Mouse (Mus musculus): ENCODE data around the gene Kcnj11. TPM values are rescaled to one million over a fixed set of nuclear protein-coding genes. Genes with fewer than 3 reads are reported as not detected.

Kcnj11 gene
- polyA plus RNA-seq, 1 experiment from 2014 or later, result 0.31 TPM

DNA sequence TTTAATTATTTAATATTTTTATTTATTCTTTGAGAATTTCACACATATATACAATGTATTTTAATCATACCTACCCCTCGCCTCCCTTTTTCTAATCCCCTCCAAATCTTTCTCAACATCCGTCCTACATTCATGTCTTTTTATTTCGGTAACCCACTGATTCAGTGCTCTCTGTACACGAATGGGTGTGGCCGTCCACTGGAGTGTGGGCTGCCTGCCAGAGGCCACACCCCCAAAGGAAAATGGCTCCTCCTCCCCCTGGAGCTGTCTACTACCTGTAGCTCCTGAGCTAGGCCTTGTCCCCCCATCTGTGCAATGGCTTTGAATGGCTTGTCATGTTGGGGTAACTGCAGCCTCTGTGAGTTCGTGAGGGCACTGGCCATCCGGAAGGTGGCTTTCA is 23.7 kb downstream of the Kcnj11 start:
- peaks cover 15% of the 10 kb centered on the region for H3K36me3 ChIP-seq (ENCODE audit: control insufficient read depth, insufficient read depth, low read length)
- no peak for DNase-seq (ENCODE audit: low spot score)
- no peak for ATAC-seq (ENCODE audit: insufficient read depth, low FRiP score, low TSS enrichment)
- no peaks in the 10 kb centered on the region for H3K27me3 ChIP-seq (ENCODE audit: control insufficient read depth, insufficient read depth, low read length)
- no peak overlapping the region for H3K9ac ChIP-seq (ENCODE audit: low read length)
- 94% methylated on average over 7 of the region's 7 CpGs for WGBS
- no peak overlapping the region for H3K4me3 ChIP-seq (ENCODE audit: low read depth, low read length)
- H3K9me3 ChIP-seq (ENCODE audit: control insufficient read depth, low read length), result no peaks in the 10 kb centered on the region
- no peak overlapping the region for H3K27ac ChIP-seq (ENCODE audit: low read depth, low read length)
- H3K4me2 ChIP-seq (ENCODE audit: low read depth), result no peak overlapping the region
- H3K4me1 ChIP-seq (ENCODE audit: control insufficient read depth, insufficient read depth, low read length), result no peaks in the 10 kb centered on the region

DNA sequence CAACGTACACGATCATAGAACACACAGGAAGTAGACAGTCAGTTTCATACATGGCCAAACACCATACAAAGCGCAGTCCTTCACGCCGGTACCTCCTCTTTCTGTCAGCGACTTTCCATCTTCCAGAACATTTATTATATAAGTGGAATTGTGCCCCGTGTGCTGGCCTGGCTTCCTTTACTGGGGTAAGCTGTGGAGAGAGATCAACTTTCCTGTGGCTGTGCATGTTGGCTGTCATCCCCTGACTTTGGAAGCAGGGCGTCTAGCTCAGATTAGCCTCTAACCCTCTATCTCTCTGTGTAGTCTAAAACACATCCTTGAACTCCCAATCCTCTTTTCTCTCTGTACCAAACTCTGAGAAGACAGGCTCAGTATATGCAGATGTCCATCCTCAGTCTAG is 31.7 kb downstream of the Kcnj11 start:
- 96% methylated on average over 8 of the region's 8 CpGs for WGBS
- H3K9ac ChIP-seq (ENCODE audit: low read length), result no peak overlapping the region
- H3K27ac ChIP-seq (ENCODE audit: low read depth, low read length), result no peak overlapping the region
- no peak overlapping the region for H3K4me2 ChIP-seq (ENCODE audit: low read depth)
- DNase-seq (ENCODE audit: low spot score) (no peak), ATAC-seq (ENCODE audit: insufficient read depth, low FRiP score, low TSS enrichment) (no peak)
- H3K36me3 ChIP-seq (ENCODE audit: control insufficient read depth, insufficient read depth, low read length), result peaks cover 16% of the 10 kb centered on the region
- H3K9me3 ChIP-seq (ENCODE audit: control insufficient read depth, low read length), result no peaks in the 10 kb centered on the region
- H3K4me3 ChIP-seq (ENCODE audit: low read depth, low read length), result no peak overlapping the region
- no peaks in the 10 kb centered on the region for H3K4me1 ChIP-seq (ENCODE audit: control insufficient read depth, insufficient read depth, low read length)
- H3K27me3 ChIP-seq (ENCODE audit: control insufficient read depth, insufficient read depth, low read length), result no peaks in the 10 kb centered on the region

GRCm38 (mm10) chr7:46063296-46063695 is 37.3 kb downstream of the Kcnj11 start:
- Histone ChIP-seq H3K4me1 (ENCODE audit: control insufficient read depth, insufficient read depth, low read length) (no peaks in the 10 kb centered on the region), H3K9me3 (ENCODE audit: control insufficient read depth, low read length) (no peaks in the 10 kb centered on the region), H3K27ac (ENCODE audit: low read depth, low read length) (no peak overlapping the region), H3K36me3 (ENCODE audit: control insufficient read depth, insufficient read depth, low read length) (peaks cover 2% of the 10 kb centered on the region; the same call in 1 of the 2 replicates), H3K9ac (ENCODE audit: low read length) (no peak overlapping the region), H3K4me2 (ENCODE audit: low read depth) (no peak overlapping the region), H3K4me3 (ENCODE audit: low read depth, low read length) (no peak overlapping the region), H3K27me3 (ENCODE audit: control insufficient read depth, insufficient read depth, low read length) (no peaks in the 10 kb centered on the region)
- 97% methylated on average over 6 of the region's 6 CpGs for WGBS
- no peak for ATAC-seq (ENCODE audit: insufficient read depth, low FRiP score, low TSS enrichment)
- DNase-seq (ENCODE audit: low spot score), result no peak

DNA sequence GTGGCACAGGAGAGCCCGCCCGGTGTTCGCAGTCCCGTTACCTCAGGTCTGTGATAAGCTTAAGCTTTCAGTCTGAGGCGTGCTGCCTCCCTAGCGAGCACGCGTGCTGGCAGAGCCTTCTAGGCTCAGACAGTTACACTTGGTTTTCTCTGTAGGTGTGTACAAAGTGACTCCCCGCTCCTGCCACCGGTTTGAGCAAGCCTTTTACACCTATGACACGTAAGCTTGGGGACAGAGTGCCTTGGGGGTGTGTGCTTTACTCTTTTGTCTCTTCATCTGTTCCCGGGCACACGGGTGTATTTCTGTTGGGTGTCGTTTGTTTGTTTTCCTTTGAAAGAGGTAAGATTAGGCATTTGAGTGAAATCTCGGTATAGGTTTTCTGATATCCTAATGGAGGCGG is 39.0 kb downstream of the Kcnj11 start:
- no peak for ATAC-seq (ENCODE audit: insufficient read depth, low FRiP score, low TSS enrichment)
- Histone ChIP-seq H3K4me1 (ENCODE audit: control insufficient read depth, insufficient read depth, low read length) (no peaks in the 10 kb centered on the region), H3K9me3 (ENCODE audit: control insufficient read depth, low read length) (no peaks in the 10 kb centered on the region), H3K27ac (ENCODE audit: low read depth, low read length) (no peak overlapping the region), H3K9ac (ENCODE audit: low read length) (no peak overlapping the region), H3K27me3 (ENCODE audit: control insufficient read depth, insufficient read depth, low read length) (no peaks in the 10 kb centered on the region), H3K4me2 (ENCODE audit: low read depth) (no peak overlapping the region), H3K36me3 (ENCODE audit: control insufficient read depth, insufficient read depth, low read length) (peaks cover 7% of the 10 kb centered on the region; the same call in 1 of the 2 replicates), H3K4me3 (ENCODE audit: low read depth, low read length) (no peak overlapping the region)
- no peak for DNase-seq (ENCODE audit: low spot score)
- WGBS, result 93% methylated on average over 16 of the region's 16 CpGs

GRCm38 (mm10) chr7:46060688-46061087 is 39.9 kb downstream of the Kcnj11 start:
- 94% methylated on average over 8 of the region's 8 CpGs for WGBS
- no peak for ATAC-seq (ENCODE audit: insufficient read depth, low FRiP score, low TSS enrichment)

DNA sequence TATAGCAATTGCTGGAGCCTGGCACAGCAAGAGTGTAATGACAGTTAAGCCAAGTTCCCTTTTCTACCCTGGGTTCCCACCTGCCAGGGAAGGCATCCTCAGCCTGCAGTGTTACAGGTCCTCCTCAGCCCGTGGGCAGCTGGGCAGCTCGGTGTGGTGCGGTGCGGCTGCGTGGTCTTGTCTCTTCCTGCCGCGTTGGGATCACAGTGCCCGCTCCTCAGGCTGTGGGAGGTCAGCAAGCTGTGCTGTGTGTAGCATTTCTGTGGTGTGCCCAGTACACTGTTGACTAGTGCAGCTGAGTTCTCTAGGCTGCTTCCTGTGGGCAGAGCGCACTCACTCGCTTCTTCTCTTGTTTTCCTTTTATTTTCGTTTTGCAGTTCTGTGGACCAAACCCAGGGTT is 41.7 kb downstream of the Kcnj11 start:
- H3K4me3 ChIP-seq (ENCODE audit: low read depth, low read length), result no peak overlapping the region
- DNase-seq (ENCODE audit: low spot score), result no peak
- H3K27ac ChIP-seq (ENCODE audit: low read depth, low read length), result no peak overlapping the region
- no peaks in the 10 kb centered on the region for H3K9me3 ChIP-seq (ENCODE audit: control insufficient read depth, low read length)
- peaks cover 16% of the 10 kb centered on the region for H3K36me3 ChIP-seq (ENCODE audit: control insufficient read depth, insufficient read depth, low read length)
- no peak overlapping the region for H3K4me2 ChIP-seq (ENCODE audit: low read depth)
- no peak overlapping the region for H3K9ac ChIP-seq (ENCODE audit: low read length)
- WGBS, result 97% methylated on average over 11 of the region's 11 CpGs
- ATAC-seq (ENCODE audit: insufficient read depth, low FRiP score, low TSS enrichment), result no peak
- H3K4me1 ChIP-seq (ENCODE audit: control insufficient read depth, insufficient read depth, low read length), result no peaks in the 10 kb centered on the region
- no peaks in the 10 kb centered on the region for H3K27me3 ChIP-seq (ENCODE audit: control insufficient read depth, insufficient read depth, low read length)

More at GRCm38 (mm10) chr7:46060688-46061087, 39.9 kb downstream of the Kcnj11 start:
- Histone ChIP-seq H3K9me3 (ENCODE audit: control insufficient read depth, low read length) (no peaks in the 10 kb centered on the region), H3K9ac (ENCODE audit: low read length) (no peak overlapping the region), H3K27ac (ENCODE audit: low read depth, low read length) (no peak overlapping the region), H3K4me2 (ENCODE audit: low read depth) (no peak overlapping the region), H3K4me3 (ENCODE audit: low read depth, low read length) (no peak overlapping the region), H3K4me1 (ENCODE audit: control insufficient read depth, insufficient read depth, low read length) (no peaks in the 10 kb centered on the region), H3K36me3 (ENCODE audit: control insufficient read depth, insufficient read depth, low read length) (peaks cover 8% of the 10 kb centered on the region), H3K27me3 (ENCODE audit: control insufficient read depth, insufficient read depth, low read length) (no peaks in the 10 kb centered on the region)
- no peak for DNase-seq (ENCODE audit: low spot score)

DNA sequence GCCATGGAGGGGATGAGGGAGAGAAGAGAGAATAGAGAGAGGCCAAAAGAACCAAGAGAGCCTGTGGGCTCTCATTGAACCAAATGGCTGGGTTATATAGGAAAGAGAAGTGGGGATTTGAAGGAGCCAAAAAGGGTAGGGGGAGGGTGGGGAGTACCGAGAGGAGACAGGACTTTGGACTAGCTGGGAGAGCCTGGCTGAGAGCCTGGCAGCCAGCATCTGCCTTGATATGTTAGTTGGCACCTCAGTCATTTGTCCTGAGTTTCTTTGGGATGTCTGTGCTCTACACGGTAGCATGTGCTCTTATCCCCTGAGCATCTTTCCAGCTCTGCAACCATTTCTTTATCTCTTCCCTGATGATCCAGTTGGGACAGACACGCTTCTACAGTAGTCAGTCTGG is 47.0 kb downstream of the Kcnj11 start:
- no peak for ATAC-seq (ENCODE audit: insufficient read depth, low FRiP score, low TSS enrichment)
- no peak for DNase-seq (ENCODE audit: low spot score)
- Histone ChIP-seq H3K27me3 (ENCODE audit: control insufficient read depth, insufficient read depth, low read length) (no peaks in the 10 kb centered on the region), H3K4me3 (ENCODE audit: low read depth, low read length) (no peak overlapping the region), H3K27ac (ENCODE audit: low read depth, low read length) (no peak overlapping the region), H3K9me3 (ENCODE audit: control insufficient read depth, low read length) (no peaks in the 10 kb centered on the region), H3K9ac (ENCODE audit: low read length) (no peak overlapping the region), H3K36me3 (ENCODE audit: control insufficient read depth, insufficient read depth, low read length) (peaks cover 20% of the 10 kb centered on the region), H3K4me2 (ENCODE audit: low read depth) (no peak overlapping the region), H3K4me1 (ENCODE audit: control insufficient read depth, insufficient read depth, low read length) (no peaks in the 10 kb centered on the region)
- 93% methylated on average over 3 of the region's 3 CpGs for WGBS

- DNase-seq (ENCODE audit: low spot score) (no peak), ATAC-seq (ENCODE audit: insufficient read depth, low FRiP score, low TSS enrichment) (no peak)
- no peak overlapping the region for H3K9ac ChIP-seq (ENCODE audit: low read length)
- no peaks in the 10 kb centered on the region for H3K4me1 ChIP-seq (ENCODE audit: control insufficient read depth, insufficient read depth, low read length)
- H3K27ac ChIP-seq (ENCODE audit: low read depth, low read length), result no peak overlapping the region
- H3K4me3 ChIP-seq (ENCODE audit: low read depth, low read length), result no peak overlapping the region
- H3K27me3 ChIP-seq (ENCODE audit: control insufficient read depth, insufficient read depth, low read length), result no peaks in the 10 kb centered on the region
- WGBS, result 98% methylated on average over 4 of the region's 4 CpGs
- no peaks in the 10 kb centered on the region for H3K9me3 ChIP-seq (ENCODE audit: control insufficient read depth, low read length)
- H3K4me2 ChIP-seq (ENCODE audit: low read depth), result no peak overlapping the region
- peaks cover 17% of the 10 kb centered on the region for H3K36me3 ChIP-seq (ENCODE audit: control insufficient read depth, insufficient read depth, low read length)
Measured at GRCm38 (mm10) chr7:46052161-46052821, 48.3 kb downstream of the Kcnj11 start.

GRCm38 (mm10) chr7:46049981-46050380 is 50.6 kb downstream of the Kcnj11 start:
- ATAC-seq (ENCODE audit: insufficient read depth, low FRiP score, low TSS enrichment), result no peak
- H3K4me3 ChIP-seq (ENCODE audit: low read depth, low read length), result no peak overlapping the region
- WGBS, result 82% methylated on average over 7 of the region's 7 CpGs
- peaks cover 16% of the 10 kb centered on the region for H3K36me3 ChIP-seq (ENCODE audit: control insufficient read depth, insufficient read depth, low read length)
- no peaks in the 10 kb centered on the region for H3K9me3 ChIP-seq (ENCODE audit: control insufficient read depth, low read length)
- H3K4me1 ChIP-seq (ENCODE audit: control insufficient read depth, insufficient read depth, low read length), result no peaks in the 10 kb centered on the region
- no peak overlapping the region for H3K27ac ChIP-seq (ENCODE audit: low read depth, low read length)
- no peak for DNase-seq (ENCODE audit: low spot score)
- H3K27me3 ChIP-seq (ENCODE audit: control insufficient read depth, insufficient read depth, low read length), result no peaks in the 10 kb centered on the region
- no peak overlapping the region for H3K4me2 ChIP-seq (ENCODE audit: low read depth)
- no peak overlapping the region for H3K9ac ChIP-seq (ENCODE audit: low read length)
